Mouse (Mus musculus) testis, adult 2 months (tissue): ENCODE data around the gene Chpf. TPM values are rescaled to one million over a fixed set of nuclear protein-coding genes. Genes with fewer than 3 reads are reported as not detected.

Experiments used
- H3K27ac ChIP-seq: fragments of 200-500 bp; 2 replicates; pipeline ENCODE4 v1.5.1; 2012; ENCODE audit warnings: low read depth, low read length; ENCODE audit not compliant: control insufficient read depth, insufficient read depth
- H3K27me3 ChIP-seq: fragments of 200-500 bp; 2 replicates; pipeline ENCODE4 v1.6.1; 2012; ENCODE audit warnings: mild to moderate bottlenecking, low read length, moderate library complexity; ENCODE audit not compliant: control insufficient read depth, insufficient read depth
- H3K36me3 ChIP-seq: fragments of 200-500 bp; 2 replicates; pipeline ENCODE4 v1.6.1; 2012; ENCODE audit warnings: mild to moderate bottlenecking, low read length; ENCODE audit not compliant: control insufficient read depth, insufficient read depth
- H3K4me1 ChIP-seq: fragments of 200-500 bp; 2 replicates; pipeline ENCODE4 v1.6.1; 2012; ENCODE audit warnings: low read length; ENCODE audit not compliant: control insufficient read depth, insufficient read depth
- H3K4me3 ChIP-seq: fragments of 200-500 bp; 2 replicates; pipeline ENCODE4 v1.5.1; 2012; ENCODE audit warnings: low read depth, mild to moderate bottlenecking, low read length, moderate library complexity, mixed read lengths; ENCODE audit not compliant: control insufficient read depth
- CTCF ChIP-seq: fragments of 200-500 bp; IDR thresholded peaks from 2 replicates; pipeline ENCODE4 v1.5.1; 2012; ENCODE audit warnings: low read depth, mild to moderate bottlenecking, inconsistent platforms, low read length, moderate library complexity; ENCODE audit not compliant: control insufficient read depth, insufficient read depth, insufficient replicate concordance
- POLR2A ChIP-seq: fragments of 200-500 bp; IDR thresholded peaks from 2 replicates; pipeline ENCODE4 v1.6.1; 2012; ENCODE audit warnings: low read depth, mild to moderate bottlenecking, inconsistent platforms, low read length, moderate library complexity; ENCODE audit not compliant: control insufficient read depth
- polyA plus RNA-seq: library from polyadenylated mRNA; depleted of rRNA; stranded (reverse); fragments of >200 nt; gene quantifications from 2 replicates; pipeline ENCODE4 v1.2.3, GENCODE M21; 2012; rRNA removed

Gene Chpf
- polyA plus RNA-seq, 1 experiment: 39.5 TPM

DNA sequence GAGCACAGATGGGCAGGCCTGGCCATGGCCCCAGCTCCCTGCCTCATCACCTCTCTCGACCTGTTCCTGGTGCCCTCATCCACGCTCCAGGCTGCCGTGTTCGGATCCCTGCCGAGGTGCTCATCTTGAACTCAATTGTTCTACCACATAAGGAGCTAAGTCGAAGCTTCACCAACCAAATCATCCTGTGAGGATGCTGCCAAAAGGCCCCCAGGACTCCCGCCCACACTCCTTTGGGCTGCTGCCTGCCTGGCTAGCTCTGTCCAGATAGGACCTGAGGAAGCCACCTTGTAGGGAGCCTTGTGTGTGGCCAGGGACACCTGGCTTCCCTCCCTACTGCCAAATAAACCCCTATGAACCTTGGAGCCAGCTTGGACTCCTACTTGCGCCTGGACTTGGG, 36.3 kb downstream of the Chpf start:
- H3K27ac ChIP-seq: no peak overlapping the region
- no peaks in the 10 kb centered on the region for H3K36me3 ChIP-seq
- no peak for TF ChIP-seq POLR2A
- no peak for TF ChIP-seq CTCF
- H3K4me3 ChIP-seq: no peak overlapping the region
- H3K4me1 ChIP-seq: peaks cover 14% of the 10 kb centered on the region
- no peaks in the 10 kb centered on the region for H3K27me3 ChIP-seq

- H3K27me3 ChIP-seq: no peaks in the 10 kb centered on the region
Observed at GRCm38 (mm10) chr1:75442171-75442570, 36.9 kb downstream of the Chpf start.

GRCm38 (mm10) chr1:75441471-75441996, 37.6 kb downstream of the Chpf start:
- TF ChIP-seq CTCF (no peak), POLR2A (no peak)
- peaks cover 14% of the 10 kb centered on the region for H3K4me1 ChIP-seq
- no peak overlapping the region for H3K27ac ChIP-seq

More at GRCm38 (mm10) chr1:75442171-75442570, 36.9 kb downstream of the Chpf start:
- Histone ChIP-seq H3K4me3 (no peak overlapping the region), H3K36me3 (no peaks in the 10 kb centered on the region), H3K27ac (no peak overlapping the region), H3K4me1 (peaks cover 14% of the 10 kb centered on the region)
- no peak for TF ChIP-seq CTCF
- no peak for TF ChIP-seq POLR2A

GRCm38 (mm10) chr1:75440661-75441060, 38.4 kb downstream of the Chpf start:
- H3K4me3 ChIP-seq: no peak overlapping the region
- no peak overlapping the region for H3K27ac ChIP-seq
- no peaks in the 10 kb centered on the region for H3K27me3 ChIP-seq
- TF ChIP-seq POLR2A (no peak), CTCF (no peak)
- H3K36me3 ChIP-seq: no peaks in the 10 kb centered on the region
- H3K4me1 ChIP-seq: peaks cover 11% of the 10 kb centered on the region

More at GRCm38 (mm10) chr1:75441471-75441996, 37.6 kb downstream of the Chpf start:
- Histone ChIP-seq H3K4me3 (no peak overlapping the region), H3K36me3 (no peaks in the 10 kb centered on the region), H3K27me3 (no peaks in the 10 kb centered on the region)

DNA sequence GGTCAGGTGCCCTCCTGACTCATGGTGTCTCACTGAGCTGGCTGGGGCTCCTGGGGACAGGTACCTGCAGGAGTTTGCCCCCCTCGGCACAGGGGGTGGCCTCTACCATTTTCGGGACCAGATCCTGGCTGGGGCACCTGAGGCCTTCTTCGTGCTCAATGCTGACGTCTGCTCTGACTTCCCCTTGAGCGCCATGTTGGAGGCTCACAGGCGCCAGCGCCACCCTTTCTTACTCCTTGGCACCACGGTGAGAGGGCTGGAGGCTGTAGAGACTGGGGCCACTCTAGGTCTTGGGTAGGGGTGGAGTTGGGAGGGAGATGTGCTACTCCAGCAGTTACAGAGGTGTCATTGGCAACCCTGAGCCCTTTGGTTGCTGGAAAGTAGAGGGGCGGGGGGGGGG, 40.3 kb downstream of the Chpf start:
- Histone ChIP-seq H3K27ac (no peak overlapping the region), H3K36me3 (no peaks in the 10 kb centered on the region), H3K4me1 (peaks cover 10% of the 10 kb centered on the region), H3K27me3 (no peaks in the 10 kb centered on the region), H3K4me3 (no peak overlapping the region)
- TF ChIP-seq POLR2A: no peak
- TF ChIP-seq CTCF: no peak

DNA sequence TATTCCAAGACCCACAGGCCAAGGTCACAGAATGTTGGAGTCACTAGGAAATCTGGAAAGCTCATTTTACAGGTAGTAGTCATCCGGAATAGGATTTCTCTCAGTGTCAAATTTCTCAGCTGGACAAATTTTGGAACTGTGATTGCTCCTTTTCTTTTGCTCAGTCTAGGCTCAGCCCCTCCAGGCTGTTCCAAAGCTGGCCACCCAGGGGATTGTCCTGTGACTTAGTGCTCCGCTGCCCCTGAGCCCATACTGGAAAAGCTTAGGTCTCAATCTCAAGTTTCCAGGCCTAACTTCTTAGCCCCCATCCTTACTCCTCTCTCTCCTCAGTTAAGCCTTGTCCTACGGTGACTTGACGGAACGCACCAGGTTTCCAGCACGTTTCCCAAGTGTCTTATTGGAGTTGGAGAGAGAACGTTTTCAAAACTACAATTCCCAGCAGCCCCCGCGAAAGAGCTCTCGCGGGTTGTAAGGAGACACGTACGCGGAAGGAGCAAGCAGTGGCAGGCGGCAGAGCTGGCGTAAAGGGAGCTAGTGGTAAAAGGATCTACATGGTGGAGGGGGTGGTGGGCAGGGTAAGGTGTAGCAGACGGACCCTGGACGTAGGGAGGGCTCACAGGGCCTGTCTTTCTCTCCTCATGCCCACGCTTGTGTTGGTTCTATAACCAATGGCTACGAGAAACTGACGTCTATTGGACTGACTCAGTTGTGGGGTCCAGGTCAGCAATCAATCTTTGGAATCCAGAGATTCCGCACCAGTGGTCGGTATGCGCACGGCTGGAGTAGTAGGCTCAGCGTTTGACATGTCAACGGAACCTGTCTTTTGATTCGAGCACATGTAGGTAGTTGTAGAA, 43.4 kb downstream of the Chpf start, which contains the start of gene Gmppa:
TSS of gene Gmppa (plus strand) at position 456 of the 854 bp plus-strand sequence.
- H3K4me1 ChIP-seq: peaks cover 10% of the 10 kb centered on the region

DNA sequence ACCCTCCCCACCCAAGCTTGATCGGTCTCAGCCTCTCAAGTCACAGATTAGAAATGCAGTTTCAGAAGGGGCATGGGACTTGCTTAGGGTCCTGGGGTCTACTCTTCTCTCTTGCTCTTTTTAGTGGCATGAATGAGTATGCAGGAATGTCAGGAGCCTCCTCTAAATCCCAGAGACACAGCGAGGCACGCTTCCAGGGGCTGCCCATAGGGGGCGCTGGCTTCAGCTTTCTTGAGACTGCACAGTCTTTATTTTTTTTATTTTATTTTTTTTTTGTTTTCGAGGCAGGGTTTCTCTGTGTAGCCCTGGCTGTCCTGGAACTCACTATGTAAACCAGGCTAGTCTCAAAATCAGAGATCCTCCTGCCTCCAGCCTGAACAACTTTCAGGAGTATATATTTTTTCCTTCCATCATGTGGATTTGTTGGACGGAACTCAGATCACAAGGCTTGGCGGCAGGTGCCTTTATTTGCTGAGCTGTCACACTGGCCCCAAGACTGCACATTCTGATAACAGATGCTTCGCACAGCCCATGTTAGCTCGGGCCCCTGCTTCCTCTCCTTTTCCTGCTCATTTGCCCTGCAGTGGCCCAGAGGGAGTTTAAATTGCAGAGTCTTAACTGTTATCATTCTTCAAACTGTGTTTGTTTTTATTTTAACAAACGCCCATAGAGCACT, 53.2 kb downstream of the Chpf start:
- no peak overlapping the region for H3K4me3 ChIP-seq
- TF ChIP-seq CTCF: peak; percentile 60; the same call in 1 of the 2 replicates
- no peak for TF ChIP-seq POLR2A
- H3K36me3 ChIP-seq: no peaks in the 10 kb centered on the region
- H3K27ac ChIP-seq: no peak overlapping the region
- H3K4me1 ChIP-seq: peaks cover 12% of the 10 kb centered on the region
- H3K27me3 ChIP-seq: peaks cover 2% of the 10 kb centered on the region; the same call in 1 of the 2 replicates

More for the DNA sequence above, 43.4 kb downstream of the Chpf start, which contains the start of gene Gmppa:
- TF ChIP-seq CTCF (no peak), POLR2A (peak; percentile 89)
- H3K27ac ChIP-seq: peak within 1 kb of the TSS; percentile 75
- H3K4me3 ChIP-seq: peak within 1 kb of the TSS; percentile 94
- H3K36me3 ChIP-seq: no peaks in the 10 kb centered on the region
- no peaks in the 10 kb centered on the region for H3K27me3 ChIP-seq

Other genes starting within 250 kb of the Chpf start
- 10.2 and 12.7 TPM in 2 replicates for gene A630095N17Rik, start 247.2 kb downstream of the Chpf start, polyA plus RNA-seq
- gene Dnajb2, start 242.9 kb downstream of the Chpf start, polyA plus RNA-seq: 298 and 299 TPM in 2 replicates
- 0.41 and 0.49 TPM in 2 replicates for gene Ptprn, start 214.8 kb downstream of the Chpf start, polyA plus RNA-seq
- gene Resp18, start 200.9 kb downstream of the Chpf start, polyA plus RNA-seq: 0.20 TPM in 1 of 2 replicates, not detected in the other
- gene Dnpep, start 161.3 kb downstream of the Chpf start, polyA plus RNA-seq: 158 and 175 TPM in 2 replicates
- gene Des, start 119.0 kb downstream of the Chpf start, polyA plus RNA-seq: 3.6 and 9.8 TPM in 2 replicates
- 1.4 and 5.8 TPM in 2 replicates for gene Speg, start 104.0 kb downstream of the Chpf start, polyA plus RNA-seq
- 96.2 and 98.2 TPM in 2 replicates for gene Gmppa, start 43.4 kb downstream of the Chpf start, polyA plus RNA-seq
- 0.82 and 1.0 TPM in 2 replicates for gene Asic4, start 28.9 kb downstream of the Chpf start, polyA plus RNA-seq
- gene Tmem198, start 225 bp upstream of the Chpf start, polyA plus RNA-seq: 7.2 and 8.9 TPM in 2 replicates
- 46.0 and 47.0 TPM in 2 replicates for gene Obsl1, start 27.1 kb upstream of the Chpf start, polyA plus RNA-seq
- 160 and 210 TPM in 2 replicates for gene Inha, start 27.8 kb upstream of the Chpf start, polyA plus RNA-seq
- gene Stk11ip, start 42.2 kb upstream of the Chpf start, polyA plus RNA-seq: 22.4 and 24.2 TPM in 2 replicates
- 19.2 and 20.6 TPM in 2 replicates for gene Slc4a3, start 67.0 kb upstream of the Chpf start, polyA plus RNA-seq